Mouse (Mus musculus) limb, embryonic 14.5 days (tissue): Measurements from ENCODE around the gene Tnfrsf1b. TPM values are rescaled to one million over a fixed set of nuclear protein-coding genes. Genes with fewer than 3 reads are reported as not detected.

Experiments
- ATAC-seq: fragments of 200-750 bp; cut with Nextera tagmentation; 2 replicates; pipeline ENCODE4 v1.8.0; 2017; ENCODE audit warnings: low read depth, moderate number of reproducible peaks, moderate TSS enrichment; ENCODE audit not compliant: low FRiP score
- DNase-seq: peaks from one replicate; pipeline ENCODE4 v3.0.0-alpha.2; 2015; ENCODE audit warnings: low spot score
- H3K27ac ChIP-seq: fragments of 300-500 bp; sonication (generic); replicated peaks from 2 replicates; pipeline ENCODE4 v1.5.1; 2014; ENCODE audit warnings: low read depth, mild to moderate bottlenecking, low read length, moderate library complexity, mixed read lengths
- H3K27me3 ChIP-seq: fragments of 300-500 bp; sonication (generic); 2 replicates; pipeline ENCODE4 v1.6.1; 2014; ENCODE audit warnings: low read length, mixed read lengths; ENCODE audit not compliant: control insufficient read depth, insufficient read depth
- H3K36me3 ChIP-seq: fragments of 300-500 bp; sonication (generic); 2 replicates; pipeline ENCODE4 v1.6.1; 2014; ENCODE audit warnings: mild to moderate bottlenecking, low read length, moderate library complexity, mixed read lengths; ENCODE audit not compliant: control insufficient read depth, insufficient read depth
- H3K4me1 ChIP-seq: fragments of 300-500 bp; sonication (generic); 2 replicates; pipeline ENCODE4 v1.6.1; 2014; ENCODE audit warnings: antibody characterized with exemption, low read length, mixed read lengths; ENCODE audit not compliant: control insufficient read depth, insufficient read depth
- H3K4me2 ChIP-seq: fragments of 300-500 bp; sonication (generic); replicated peaks from 2 replicates; pipeline ENCODE4 v1.6.1; 2014; ENCODE audit warnings: low read depth, mild to moderate bottlenecking, low read length, moderate library complexity; ENCODE audit not compliant: severe bottlenecking
- H3K4me3 ChIP-seq: fragments of 300-500 bp; sonication (generic); replicated peaks from 2 replicates; pipeline ENCODE4 v1.5.1; 2014; ENCODE audit warnings: low read length
- H3K9ac ChIP-seq: fragments of 300-500 bp; sonication (generic); 2 replicates; pipeline ENCODE4 v1.6.1; 2014; ENCODE audit warnings: mild to moderate bottlenecking, low read depth, low read length, moderate library complexity; ENCODE audit not compliant: severe bottlenecking
- H3K9me3 ChIP-seq: fragments of 300-500 bp; sonication (generic); 2 replicates; pipeline ENCODE4 v1.6.1; 2016; ENCODE audit warnings: low read length; ENCODE audit not compliant: control insufficient read depth
- POLR2A ChIP-seq: fragments of 200-500 bp; IDR thresholded peaks from 2 replicates; pipeline ENCODE4 v1.8.0; 2012; ENCODE audit warnings: inconsistent platforms, mild to moderate bottlenecking, moderate library complexity, borderline replicate concordance; ENCODE audit not compliant: insufficient read depth, insufficient read length; ENCODE audit errors: extremely low read depth
- WGBS: fragments of 180-500 bp; shearing (Covaris S2); extraction: QIAGEN DNeasy Blood & Tissue Kit; methylation state at CpG from one replicate; pipeline ENCODE4 v1.1.7; 2014; 5-methylcytosine and 5-hydroxymethylcytosine counted together
- polyA plus RNA-seq, 2 experiments: library from polyadenylated mRNA; depleted of rRNA in 1 of 2; stranded (reverse) in 1 of 2; unstranded in 1 of 2; fragments of >200 nt; fragmentation: Nextera tagmentation in 1 of 2; extraction: Ambion mirVana in 1 of 2; gene quantifications; 2 replicates each; pipeline versions ENCODE4 v1.2.1 to v1.2.3; 2012 to 2014

Tnfrsf1b gene
- polyA plus RNA-seq, 2 experiments: 3.5 to 3.9 TPM

DNA sequence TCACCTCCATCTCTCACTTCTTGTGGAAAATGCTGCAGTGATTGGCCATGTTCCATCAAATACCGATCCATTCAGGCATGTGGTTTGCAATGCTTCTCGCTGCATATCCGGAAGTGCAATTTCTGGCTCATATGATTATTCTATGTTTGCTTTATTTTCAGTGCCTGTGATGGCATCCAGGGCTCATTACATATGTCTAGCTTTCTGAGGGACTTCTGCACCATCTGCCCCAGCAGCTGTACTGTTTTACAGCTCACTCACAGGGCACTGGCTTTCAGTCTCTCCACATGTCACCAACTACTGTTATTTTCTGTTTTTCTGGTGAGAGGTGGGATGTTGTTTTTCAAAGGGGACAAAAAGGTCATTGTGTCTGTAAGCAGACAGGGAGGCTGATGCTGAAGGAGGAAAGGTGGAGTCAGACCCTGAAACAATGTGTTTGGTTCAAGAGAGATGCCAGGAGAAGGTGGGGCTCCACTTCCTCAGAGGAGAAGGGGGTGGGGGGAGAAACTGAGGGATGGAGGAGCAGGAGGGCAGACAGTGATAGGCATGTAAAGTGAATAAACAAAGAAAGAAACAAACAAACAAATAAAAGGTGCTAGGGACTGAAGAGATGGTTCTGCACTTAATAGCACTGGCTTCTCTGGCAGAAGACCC is 38.8 kb downstream of the Tnfrsf1b start:
- DNase-seq: no peak

DNA sequence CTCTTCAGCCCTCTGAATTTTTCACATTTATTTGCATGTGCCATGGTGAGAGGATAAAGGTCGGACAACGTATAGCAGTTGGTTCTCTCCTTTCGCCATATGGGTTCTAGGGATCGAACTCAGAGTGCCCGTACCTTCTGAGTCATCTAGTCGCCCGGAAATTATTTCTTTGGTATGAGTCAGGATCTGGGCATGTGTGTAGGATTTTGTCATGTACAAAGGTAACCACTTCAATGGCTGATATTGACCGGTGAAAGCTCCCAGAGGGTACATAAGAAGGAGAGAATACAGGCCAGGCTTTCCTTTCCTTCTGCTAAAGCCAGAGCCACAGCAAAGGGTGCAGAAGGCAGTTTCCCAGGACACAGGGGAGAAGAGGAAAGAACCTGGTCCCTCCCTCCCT is 41.9 kb downstream of the Tnfrsf1b start:
- no peak overlapping the region for H3K4me2 ChIP-seq
- no peaks in the 10 kb centered on the region for H3K9me3 ChIP-seq
- ATAC-seq (no peak), DNase-seq (no peak)
- H3K36me3 ChIP-seq: no peaks in the 10 kb centered on the region
- no peaks in the 10 kb centered on the region for H3K4me1 ChIP-seq
- no peaks in the 10 kb centered on the region for H3K27me3 ChIP-seq
- TF ChIP-seq POLR2A: no peak
- 81% methylated on average over 8 of the region's 8 CpGs for WGBS
- no peak overlapping the region for H3K27ac ChIP-seq
- no peak overlapping the region for H3K4me3 ChIP-seq
- no peak overlapping the region for H3K9ac ChIP-seq

More for the DNA sequence above, 38.8 kb downstream of the Tnfrsf1b start:
- Histone ChIP-seq H3K4me1 (no peaks in the 10 kb centered on the region), H3K4me3 (no peak overlapping the region), H3K9ac (no peak overlapping the region), H3K4me2 (no peak overlapping the region), H3K36me3 (no peaks in the 10 kb centered on the region), H3K27ac (no peak overlapping the region), H3K9me3 (no peaks in the 10 kb centered on the region), H3K27me3 (no peaks in the 10 kb centered on the region)
- no peak for TF ChIP-seq POLR2A
- no peak for ATAC-seq
- WGBS: 83% methylated on average over 3 of the region's 3 CpGs

DNA sequence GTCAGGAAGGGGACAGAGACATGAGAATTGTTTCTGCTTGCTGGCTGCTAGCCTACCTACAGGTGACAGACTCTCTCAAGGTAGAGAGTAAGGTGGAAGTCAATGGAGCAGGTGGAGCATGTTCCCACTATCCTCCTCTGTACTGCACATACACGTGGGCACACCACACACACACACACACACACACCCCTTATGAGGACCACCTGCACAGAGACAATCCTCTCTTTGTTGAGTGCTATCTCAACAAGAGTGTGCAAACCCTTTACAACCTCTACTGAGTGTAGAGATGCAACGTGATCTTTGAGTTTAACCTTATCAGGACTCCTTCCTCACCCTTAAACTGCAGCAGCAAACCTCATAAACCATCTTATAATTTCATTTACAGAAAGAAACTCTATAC is 43.4 kb downstream of the Tnfrsf1b start:
- Histone ChIP-seq H3K4me2 (no peak overlapping the region), H3K4me1 (no peaks in the 10 kb centered on the region), H3K27me3 (no peaks in the 10 kb centered on the region), H3K36me3 (no peaks in the 10 kb centered on the region), H3K27ac (no peak overlapping the region), H3K9ac (no peak overlapping the region), H3K4me3 (no peak overlapping the region), H3K9me3 (no peaks in the 10 kb centered on the region)
- WGBS: 60% methylated on average over 2 of the region's 2 CpGs
- no peak for TF ChIP-seq POLR2A
- DNase-seq: no peak
- no peak for ATAC-seq

DNA sequence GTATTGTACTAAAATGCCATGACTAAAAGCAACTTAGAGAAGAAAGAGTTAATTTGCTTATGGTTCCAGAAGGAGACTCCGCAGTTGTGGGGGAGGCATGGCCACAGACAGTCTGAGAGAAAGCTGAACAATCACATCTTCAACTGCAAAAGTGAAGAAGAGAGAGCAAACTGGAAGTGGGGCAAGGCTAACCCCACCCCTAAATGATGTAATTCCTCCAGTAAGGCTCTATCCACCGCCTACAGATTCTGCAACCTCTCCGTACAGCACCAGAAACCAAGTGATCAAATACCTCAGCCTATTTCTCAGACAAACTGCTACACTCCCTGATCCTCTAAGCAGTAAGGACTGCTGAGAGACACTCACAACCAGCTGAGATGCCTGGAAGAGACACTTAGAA is 45.2 kb downstream of the Tnfrsf1b start:
- H3K4me2 ChIP-seq: no peak overlapping the region

DNA sequence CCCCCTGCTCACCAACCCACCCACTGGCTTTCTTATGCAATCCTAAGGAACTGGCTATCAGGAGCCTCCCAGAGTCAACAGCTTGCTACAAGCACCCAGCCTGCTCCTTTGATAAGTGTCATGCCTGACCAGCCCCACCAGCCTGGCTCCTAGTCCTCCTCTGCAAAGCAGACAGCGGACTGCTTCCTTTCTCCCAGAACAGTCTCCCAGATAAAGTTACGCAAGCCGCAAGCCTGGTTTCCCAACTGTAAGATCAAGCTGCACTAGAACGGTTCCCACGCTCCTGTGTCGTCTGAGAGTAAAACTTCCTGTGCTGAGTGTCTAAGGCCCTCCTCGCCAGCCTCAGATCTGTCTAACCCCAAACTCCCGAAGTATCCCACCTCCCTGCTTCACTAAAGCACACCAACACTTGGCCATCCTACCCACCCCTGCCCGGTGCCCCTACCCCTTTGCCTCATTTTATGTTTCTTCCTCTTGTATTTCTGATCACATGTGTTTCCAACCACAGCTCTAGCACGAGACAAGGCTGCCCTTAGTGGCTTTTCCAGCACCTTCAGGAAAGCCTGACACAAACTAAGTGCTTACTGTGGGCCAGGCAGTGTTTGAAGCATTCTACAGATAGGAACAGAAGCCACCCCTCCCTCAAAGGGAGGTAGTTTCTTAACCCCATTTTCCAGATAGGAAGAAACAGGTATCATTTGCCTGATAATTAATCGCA is 46.5 kb downstream of the Tnfrsf1b start:
- DNase-seq (peak; percentile 29), ATAC-seq (no peak)
- Histone ChIP-seq H3K4me3 (no peak overlapping the region), H3K36me3 (no peaks in the 10 kb centered on the region), H3K4me2 (no peak overlapping the region), H3K9me3 (no peaks in the 10 kb centered on the region), H3K4me1 (0 out of 2 replicates have a peak, but pooled peaks cover 1% of the 10 kb centered on the region), H3K9ac (peak overlapping the region; percentile 21; the same call in 1 of the 2 replicates), H3K27ac (no peak overlapping the region), H3K27me3 (no peaks in the 10 kb centered on the region)
- TF ChIP-seq POLR2A: no peak
- WGBS: 27% methylated on average over 11 of the region's 11 CpGs

More for the DNA sequence above, 45.2 kb downstream of the Tnfrsf1b start:
- DNase-seq (no peak), ATAC-seq (no peak)
- no peak overlapping the region for H3K4me3 ChIP-seq
- H3K27me3 ChIP-seq: no peaks in the 10 kb centered on the region
- no peak for TF ChIP-seq POLR2A
- H3K9me3 ChIP-seq: no peaks in the 10 kb centered on the region
- H3K27ac ChIP-seq: no peak overlapping the region
- no peak overlapping the region for H3K9ac ChIP-seq
- no peaks in the 10 kb centered on the region for H3K4me1 ChIP-seq
- 73% methylated on average over 3 of the region's 3 CpGs for WGBS
- no peaks in the 10 kb centered on the region for H3K36me3 ChIP-seq
